Mouse (Mus musculus) cerebellum, postnatal 36 days (tissue): ENCODE results near the gene Slc7a10.
"Not testable (repeated sequence)": the region's sequence is repeated elsewhere in the genome, so short reads cannot be mapped to it uniquely, and the experiment has no call there.

Experiments used
- DNase-seq, 2 experiments: peaks; one replicate each; pipeline ENCODE4 v3.0.0; 2021 to 2022; ENCODE audit warnings: mixed read lengths in 2 of 2

Gene Slc7a10

GRCm38 (mm10) chr7:35175533-35175932 lies 10.7 kb upstream of the Slc7a10 start:
- no peak for DNase-seq

- peak in 1 of 2 experiments; percentile 44 for DNase-seq
These were observed 9.5 kb upstream of the Slc7a10 start for GRCm38 (mm10) chr7:35176412-35177381.

GRCm38 (mm10) chr7:35184833-35185724 lies 1.1 kb upstream of the Slc7a10 start:
- DNase-seq = peak; percentile 23 to 30

GRCm38 (mm10) chr7:35189699-35190098 lies 3.5 kb downstream of the Slc7a10 start:
- DNase-seq = no peak

GRCm38 (mm10) chr7:35191276-35191675 lies 5.1 kb downstream of the Slc7a10 start:
- no peak for DNase-seq

- no peak for DNase-seq
These were observed 10.8 kb downstream of the Slc7a10 start for GRCm38 (mm10) chr7:35197022-35197421.

- no peak for DNase-seq
These were observed 13.0 kb downstream of the Slc7a10 start for GRCm38 (mm10) chr7:35198981-35199754.

- DNase-seq = no peak
These were observed 13.6 kb downstream of the Slc7a10 start for GRCm38 (mm10) chr7:35199755-35200154.

- peak; percentile 65 to 66 for DNase-seq
These were observed 25.6 kb downstream of the Slc7a10 start for GRCm38 (mm10) chr7:35211791-35212190.

GRCm38 (mm10) chr7:35214442-35215222 lies 28.4 kb downstream of the Slc7a10 start:
- DNase-seq = peak; percentile 22 to 44

GRCm38 (mm10) chr7:35215225-35215624 lies 29.0 kb downstream of the Slc7a10 start, which contains the start of gene Lrp3:
TSS of gene Lrp3 (minus strand) at chr7:35215498.
- DNase-seq = peak; percentile 73 to 80

- DNase-seq = no peak
These were observed 29.5 kb downstream of the Slc7a10 start for GRCm38 (mm10) chr7:35215731-35216130.

GRCm38 (mm10) chr7:35220694-35221365 lies 34.6 kb downstream of the Slc7a10 start:
- no peak for DNase-seq

GRCm38 (mm10) chr7:35230333-35230732 lies 44.1 kb downstream of the Slc7a10 start:
- DNase-seq = no peak

GRCm38 (mm10) chr7:35232796-35233455 lies 46.7 kb downstream of the Slc7a10 start:
- no peak for DNase-seq

GRCm38 (mm10) chr7:35233861-35234260 lies 47.7 kb downstream of the Slc7a10 start:
- peak in 1 of 2 experiments; percentile 24 for DNase-seq

GRCm38 (mm10) chr7:35234361-35235245 lies 48.4 kb downstream of the Slc7a10 start:
- DNase-seq = peak; percentile 96 to 99

GRCm38 (mm10) chr7:35235308-35235707 lies 49.1 kb downstream of the Slc7a10 start:
- DNase-seq = peak; percentile 56 to 57

GRCm38 (mm10) chr7:35237935-35238334 lies 51.8 kb downstream of the Slc7a10 start:
- not testable (repeated sequence) for DNase-seq
